Mouse (Mus musculus) lung, embryonic 16.5 days (tissue): ENCODE results near the gene Arl9. TPM values are rescaled to one million over a fixed set of nuclear protein-coding genes. Genes with fewer than 3 reads are reported as not detected.

ENCODE experiments used
- ATAC-seq: fragments of 200-750 bp; cut with Nextera tagmentation; 2 replicates; pipeline ENCODE4 v1.8.0; 2017; ENCODE audit warnings: low read depth, mild to moderate bottlenecking, moderate library complexity
- H3K27ac ChIP-seq: fragments of 300-500 bp; sonication (generic); 2 replicates; pipeline ENCODE4 v1.5.1; 2014; ENCODE audit warnings: mild to moderate bottlenecking, control low read depth, low read length
- H3K27me3 ChIP-seq: fragments of 300-500 bp; sonication (generic); 2 replicates; pipeline ENCODE4 v1.6.1; 2014; ENCODE audit warnings: low read depth, low read length, mixed read lengths; ENCODE audit not compliant: control insufficient read depth, insufficient read depth
- H3K36me3 ChIP-seq: fragments of 300-500 bp; sonication (generic); 2 replicates; pipeline ENCODE4 v1.6.1; 2014; ENCODE audit warnings: low read length; ENCODE audit not compliant: control insufficient read depth, insufficient read depth
- H3K4me1 ChIP-seq: fragments of 300-500 bp; sonication (generic); replicated peaks from 2 replicates; pipeline ENCODE4 v1.6.1; 2014; ENCODE audit warnings: low read length, mixed read lengths; ENCODE audit not compliant: control insufficient read depth, insufficient read depth
- H3K4me2 ChIP-seq: fragments of 300-500 bp; sonication (generic); 2 replicates; pipeline ENCODE4 v1.6.1; 2014; ENCODE audit warnings: low read depth, low read length, control low read depth
- H3K4me3 ChIP-seq: fragments of 300-500 bp; sonication (generic); 2 replicates; pipeline ENCODE4 v1.5.1; 2014; ENCODE audit warnings: mild to moderate bottlenecking, low read length, control low read depth
- H3K9ac ChIP-seq: fragments of 300-500 bp; sonication (generic); 2 replicates; pipeline ENCODE4 v1.6.1; 2014; ENCODE audit warnings: low read length, control low read depth
- H3K9me3 ChIP-seq: fragments of 300-500 bp; sonication (generic); 2 replicates; pipeline ENCODE4 v1.6.1; 2016; ENCODE audit warnings: low read length; ENCODE audit not compliant: control insufficient read depth
- WGBS: fragments of 180-500 bp; shearing (Covaris S2); extraction: QIAGEN DNeasy Blood & Tissue Kit; methylation state at CpG from one replicate; pipeline ENCODE4 v1.1.7; 2014; 5-methylcytosine and 5-hydroxymethylcytosine counted together
- polyA plus RNA-seq: library from polyadenylated mRNA; unstranded; fragments of >200 nt; fragmentation: Nextera tagmentation; extraction: Ambion mirVana; gene quantifications from 2 replicates; pipeline ENCODE4 v1.2.1, GENCODE M21; 2015

Gene Arl9
- polyA plus RNA-seq, 1 experiment from 2014 or later: 0.60 TPM

- Histone ChIP-seq H3K4me1 (no peaks in the 10 kb centered on the region), H3K27me3 (no peaks in the 10 kb centered on the region), H3K4me3 (no peak overlapping the region), H3K27ac (no peak overlapping the region), H3K9ac (no peak overlapping the region), H3K36me3 (no peaks in the 10 kb centered on the region), H3K9me3 (no peaks in the 10 kb centered on the region), H3K4me2 (no peak overlapping the region)
- 59% methylated on average over 5 of the region's 5 CpGs for WGBS
- no peak for ATAC-seq
These were observed 40.5 kb downstream of the Arl9 start for GRCm38 (mm10) chr5:77044362-77044761.

GRCm38 (mm10) chr5:77052616-77053015 lies 48.8 kb downstream of the Arl9 start:
- 92% methylated on average over 5 of the region's 5 CpGs for WGBS
- Histone ChIP-seq H3K4me1 (no peaks in the 10 kb centered on the region), H3K9ac (no peak overlapping the region), H3K9me3 (0 out of 2 replicates have a peak, but pooled peaks cover 3% of the 10 kb centered on the region), H3K27me3 (no peaks in the 10 kb centered on the region), H3K27ac (no peak overlapping the region), H3K4me3 (no peak overlapping the region), H3K4me2 (no peak overlapping the region), H3K36me3 (no peaks in the 10 kb centered on the region)
- no peak for ATAC-seq

DNA sequence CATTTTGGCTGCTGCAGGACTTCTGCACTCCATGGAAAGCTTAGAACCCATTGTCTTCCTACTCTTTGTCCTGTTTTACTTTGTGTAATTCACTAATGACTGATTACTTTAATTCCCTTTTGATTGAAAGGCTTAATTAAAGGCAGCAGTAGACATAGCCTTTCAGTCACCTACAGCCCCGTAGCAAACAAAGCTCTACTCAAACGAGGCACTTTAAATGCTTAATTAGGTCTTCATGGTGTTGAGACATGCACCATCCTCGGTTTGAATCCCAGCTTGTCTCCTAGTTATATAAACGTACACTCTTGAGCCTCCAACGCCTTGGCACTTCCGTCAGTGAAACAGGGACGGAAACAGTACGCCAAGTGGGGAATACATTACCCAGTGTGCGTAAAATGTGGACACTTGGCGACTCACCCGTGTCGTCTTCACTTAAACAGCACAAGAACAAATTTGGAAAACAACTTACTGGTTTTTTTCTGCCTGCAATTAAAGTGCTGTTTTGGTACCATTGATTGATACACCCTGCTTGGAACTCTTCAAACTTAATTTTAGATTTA lies 53.1 kb downstream of the Arl9 start:
- H3K27me3 ChIP-seq: no peaks in the 10 kb centered on the region
- no peak for ATAC-seq
- no peak overlapping the region for H3K9ac ChIP-seq
- H3K9me3 ChIP-seq: 0 out of 2 replicates have a peak, but pooled peaks cover 3% of the 10 kb centered on the region
- no peak overlapping the region for H3K4me2 ChIP-seq
- no peak overlapping the region for H3K27ac ChIP-seq
- no peak overlapping the region for H3K4me3 ChIP-seq
- H3K36me3 ChIP-seq: no peaks in the 10 kb centered on the region
- WGBS: 70% methylated on average over 12 of the region's 12 CpGs
- no peaks in the 10 kb centered on the region for H3K4me1 ChIP-seq

Other genes with a start within 250 kb of the Arl9 start
- gene Aasdh, start 98.5 kb upstream of the Arl9 start, polyA plus RNA-seq: 18.6 and 21.9 TPM in 2 replicates
- 282 and 292 TPM in 2 replicates for gene Paics, start 52.7 kb upstream of the Arl9 start, polyA plus RNA-seq
- gene Ppat, start 52.5 kb upstream of the Arl9 start, polyA plus RNA-seq: 31.5 and 32.7 TPM in 2 replicates
- 92.2 and 98.1 TPM in 2 replicates for gene Srp72, start 29.4 kb upstream of the Arl9 start, polyA plus RNA-seq
- gene Thegl, start 12.0 kb downstream of the Arl9 start, polyA plus RNA-seq: 1.4 and 1.7 TPM in 2 replicates
- gene Hopx, start 111.1 kb downstream of the Arl9 start, polyA plus RNA-seq: 13.6 and 18.1 TPM in 2 replicates
- 2.7 and 3.8 TPM in 2 replicates for gene Spink2, start 207.4 kb downstream of the Arl9 start, polyA plus RNA-seq